Mouse (Mus musculus) MEL (cell line): ENCODE measurements at regions not wholly inside any gene's neighbourhood (a gene's known extent, or its start where the extent isn't known, plus 50 kb on each side); places are given as distances from the start of the nearest gene placed in this dataset.

Experiments used
- DNase-seq: peaks from one replicate; pipeline ENCODE4 v3.0.0; 2011; ENCODE audit warnings: low read depth, low spot score
- H3K27ac ChIP-seq: 2 replicates; pipeline ENCODE4 v1.5.1; 2012; ENCODE audit warnings: low read depth, mild to moderate bottlenecking, control low read depth, low read length, moderate library complexity; ENCODE audit not compliant: control insufficient read depth
- H3K27me3 ChIP-seq, 2 experiments: fragments of 150-350 bp in 1 of 2; sonication (generic) in 1 of 2; 2 replicates each; pipeline ENCODE4 v1.6.1; 2012; ENCODE audit warnings: low read length in 2 of 2, mild to moderate bottlenecking in 2 of 2, improper control_type of control experiment in 1 of 2, moderate library complexity in 1 of 2; ENCODE audit not compliant: insufficient read depth in 2 of 2, control insufficient read depth in 1 of 2
- H3K36me3 ChIP-seq, 2 experiments: 2 replicates each; pipeline ENCODE4 v1.6.1; 2012 to 2014; ENCODE audit warnings: low read length in 2 of 2, improper control_type of control experiment in 1 of 2, inconsistent platforms in 1 of 2, mild to moderate bottlenecking in 1 of 2; ENCODE audit not compliant: insufficient read depth in 2 of 2, control insufficient read depth in 1 of 2
- H3K4me1 ChIP-seq, 2 experiments: fragments of 150-350 bp in 1 of 2; sonication (generic) in 1 of 2; 2 replicates each; pipeline ENCODE4 v1.6.1; 2012; ENCODE audit warnings: low read length in 2 of 2, improper control_type of control experiment in 1 of 2, mild to moderate bottlenecking in 1 of 2; ENCODE audit not compliant: insufficient read depth in 2 of 2, control insufficient read depth in 1 of 2
- H3K4me3 ChIP-seq, 2 experiments: fragments of 150-350 bp in 1 of 2; sonication (generic) in 1 of 2; 2 replicates each; pipeline ENCODE4 v1.5.1; 2012; ENCODE audit warnings: low read depth in 2 of 2, low read length in 2 of 2, mild to moderate bottlenecking in 2 of 2, moderate library complexity in 2 of 2, control low read depth in 1 of 2, improper control_type of control experiment in 1 of 2; ENCODE audit not compliant: control insufficient read depth in 1 of 2, insufficient read depth in 1 of 2
- H3K79me2 ChIP-seq: 2 replicates; pipeline ENCODE4 v1.6.1; 2012; ENCODE audit warnings: mild to moderate bottlenecking, low read length, moderate library complexity; ENCODE audit not compliant: control insufficient read depth, poor library complexity, insufficient read depth
- H3K9ac ChIP-seq: 2 replicates; pipeline ENCODE4 v1.6.1; 2012; ENCODE audit warnings: low read depth, mild to moderate bottlenecking, control low read depth, low read length, moderate library complexity; ENCODE audit not compliant: control insufficient read depth, poor library complexity, severe bottlenecking
- H3K9me3 ChIP-seq: fragments of 150-350 bp; sonication (generic); replicated peaks from 2 replicates; pipeline ENCODE4 v1.6.1; 2012; ENCODE audit warnings: mild to moderate bottlenecking, low read length, improper control_type of control experiment, moderate library complexity; ENCODE audit not compliant: insufficient read depth
- CHD1 ChIP-seq: IDR thresholded peaks from 2 replicates; pipeline ENCODE4 v1.6.1; 2012; ENCODE audit warnings: low read depth, mild to moderate bottlenecking, inconsistent platforms, low read length, improper control_type of control experiment
- CTCF ChIP-seq, 3 experiments: IDR thresholded peaks in 2 of 3; conservative IDR thresholded peaks in 1 of 3; 2 replicates each; pipeline ENCODE4 v1.5.1; 2011 to 2012; ENCODE audit warnings: low read length in 3 of 3, low read depth in 2 of 3, mild to moderate bottlenecking in 2 of 3, improper control_type of control experiment in 1 of 3, inconsistent platforms in 1 of 3, mixed read lengths in 1 of 3, moderate library complexity in 1 of 3; ENCODE audit not compliant: control insufficient read depth in 1 of 3, insufficient read depth in 1 of 3, poor library complexity in 1 of 3, severe bottlenecking in 1 of 3
- EP300 ChIP-seq, 2 experiments: IDR thresholded peaks; 2 replicates each; pipeline ENCODE4 v1.6.1; 2011; ENCODE audit warnings: improper control_type of control experiment in 2 of 2, low read length in 2 of 2, low read depth in 1 of 2, mild to moderate bottlenecking in 1 of 2
- GABPA ChIP-seq: IDR thresholded peaks from 2 replicates; pipeline ENCODE4 v1.6.1; 2012; ENCODE audit warnings: low read depth, mild to moderate bottlenecking, inconsistent platforms, low read length, improper control_type of control experiment, moderate library complexity
- HCFC1 ChIP-seq: IDR thresholded peaks from 2 replicates; pipeline ENCODE4 v1.6.1; 2012; ENCODE audit warnings: low read depth, mild to moderate bottlenecking, inconsistent platforms, low read length, improper control_type of control experiment, moderate library complexity
- JUND ChIP-seq: IDR thresholded peaks from 2 replicates; pipeline ENCODE4 v1.6.1; 2011; ENCODE audit warnings: low read depth, mild to moderate bottlenecking, improper control_type of control experiment, low read length
- KAT2A ChIP-seq: conservative IDR thresholded peaks from 2 replicates; pipeline ENCODE4 v1.6.1; 2012; ENCODE audit warnings: low read depth, low read length, improper control_type of control experiment, inconsistent platforms
- MAX ChIP-seq: IDR thresholded peaks from 2 replicates; pipeline ENCODE4 v1.6.1; 2011; ENCODE audit warnings: low read length, improper control_type of control experiment
- MAZ ChIP-seq: IDR thresholded peaks from 2 replicates; pipeline ENCODE4 v1.6.1; 2012; ENCODE audit warnings: low read depth, mild to moderate bottlenecking, inconsistent platforms, low read length, improper control_type of control experiment
- MEF2A ChIP-seq: IDR thresholded peaks from 2 replicates; pipeline ENCODE4 v1.6.1; 2014; ENCODE audit warnings: low read depth, mild to moderate bottlenecking, inconsistent platforms, low read length, improper control_type of control experiment; ENCODE audit not compliant: poor library complexity, insufficient replicate concordance, severe bottlenecking; ENCODE audit errors: extremely low read depth
- MXI1 ChIP-seq: IDR thresholded peaks from 2 replicates; pipeline ENCODE4 v1.6.1; 2011; ENCODE audit warnings: mild to moderate bottlenecking, low read depth, low read length, improper control_type of control experiment
- MYC ChIP-seq: IDR thresholded peaks from 2 replicates; pipeline ENCODE4 v1.6.1; 2011; ENCODE audit warnings: low read depth, mild to moderate bottlenecking, low read length, improper control_type of control experiment, moderate library complexity
- NELFE ChIP-seq: IDR thresholded peaks from 2 replicates; pipeline ENCODE4 v1.6.1; 2011; ENCODE audit warnings: low read depth, low read length, improper control_type of control experiment
- POLR2A ChIP-seq, 2 experiments: IDR thresholded peaks; 2 replicates each; pipeline ENCODE4 v1.6.1; 2011 to 2012; ENCODE audit warnings: low read length in 2 of 2, mild to moderate bottlenecking in 2 of 2, control low read depth in 1 of 2, improper control_type of control experiment in 1 of 2, low read depth in 1 of 2, moderate library complexity in 1 of 2; ENCODE audit not compliant: control insufficient read depth in 1 of 2, insufficient read depth in 1 of 2, poor library complexity in 1 of 2
- POLR2AphosphoS5 ChIP-seq: IDR thresholded peaks from 2 replicates; pipeline ENCODE4 v1.6.1; 2012; ENCODE audit warnings: low read depth, borderline replicate concordance, mild to moderate bottlenecking, inconsistent platforms, low read length, moderate library complexity, mixed read lengths
- RAD21 ChIP-seq: IDR thresholded peaks from 2 replicates; pipeline ENCODE4 v1.6.1; 2011; ENCODE audit warnings: mild to moderate bottlenecking, low read depth, low read length, improper control_type of control experiment
- RCOR1 ChIP-seq: IDR thresholded peaks from 2 replicates; pipeline ENCODE4 v1.6.1; 2012; ENCODE audit warnings: low read depth, mild to moderate bottlenecking, inconsistent platforms, low read length, improper control_type of control experiment
- SIN3A ChIP-seq: IDR thresholded peaks from 2 replicates; pipeline ENCODE4 v1.6.1; 2012; ENCODE audit warnings: low read length, improper control_type of control experiment, inconsistent platforms
- SMC3 ChIP-seq: IDR thresholded peaks from 2 replicates; pipeline ENCODE4 v1.6.1; 2011; ENCODE audit warnings: low read depth, low read length, improper control_type of control experiment
- TAL1 ChIP-seq: IDR thresholded peaks from 2 replicates; pipeline ENCODE4 v1.6.1; 2012; ENCODE audit warnings: mild to moderate bottlenecking, inconsistent platforms, low read length, moderate library complexity, mixed read lengths
- TBP ChIP-seq: IDR thresholded peaks from 2 replicates; pipeline ENCODE4 v1.8.0; 2011; ENCODE audit warnings: low read depth, low read length, improper control_type of control experiment
- USF1 ChIP-seq: IDR thresholded peaks from 2 replicates; pipeline ENCODE4 v1.6.1; 2014; ENCODE audit warnings: low read depth, mild to moderate bottlenecking, inconsistent platforms, low read length, improper control_type of control experiment, moderate library complexity
- USF2 ChIP-seq, 2 experiments: IDR thresholded peaks; 2 replicates each; pipeline ENCODE4 v1.6.1; 2011 to 2012; ENCODE audit warnings: improper control_type of control experiment in 2 of 2, low read length in 2 of 2, borderline replicate concordance in 1 of 2, inconsistent platforms in 1 of 2, low read depth in 1 of 2, mild to moderate bottlenecking in 1 of 2; ENCODE audit not compliant: insufficient read depth in 1 of 2
- ZKSCAN1 ChIP-seq: IDR thresholded peaks from 2 replicates; pipeline ENCODE4 v1.6.1; 2012; ENCODE audit warnings: low read depth, mild to moderate bottlenecking, inconsistent platforms, low read length, improper control_type of control experiment, moderate library complexity
- ZMIZ1 ChIP-seq: IDR thresholded peaks from 2 replicates; pipeline ENCODE4 v1.6.1; 2012; ENCODE audit warnings: low read depth, mild to moderate bottlenecking, inconsistent platforms, low read length, improper control_type of control experiment, moderate library complexity
- ZNF384 ChIP-seq: IDR thresholded peaks from 2 replicates; pipeline ENCODE4 v1.6.1; 2012; ENCODE audit warnings: low read depth, mild to moderate bottlenecking, inconsistent platforms, low read length, improper control_type of control experiment

DNA sequence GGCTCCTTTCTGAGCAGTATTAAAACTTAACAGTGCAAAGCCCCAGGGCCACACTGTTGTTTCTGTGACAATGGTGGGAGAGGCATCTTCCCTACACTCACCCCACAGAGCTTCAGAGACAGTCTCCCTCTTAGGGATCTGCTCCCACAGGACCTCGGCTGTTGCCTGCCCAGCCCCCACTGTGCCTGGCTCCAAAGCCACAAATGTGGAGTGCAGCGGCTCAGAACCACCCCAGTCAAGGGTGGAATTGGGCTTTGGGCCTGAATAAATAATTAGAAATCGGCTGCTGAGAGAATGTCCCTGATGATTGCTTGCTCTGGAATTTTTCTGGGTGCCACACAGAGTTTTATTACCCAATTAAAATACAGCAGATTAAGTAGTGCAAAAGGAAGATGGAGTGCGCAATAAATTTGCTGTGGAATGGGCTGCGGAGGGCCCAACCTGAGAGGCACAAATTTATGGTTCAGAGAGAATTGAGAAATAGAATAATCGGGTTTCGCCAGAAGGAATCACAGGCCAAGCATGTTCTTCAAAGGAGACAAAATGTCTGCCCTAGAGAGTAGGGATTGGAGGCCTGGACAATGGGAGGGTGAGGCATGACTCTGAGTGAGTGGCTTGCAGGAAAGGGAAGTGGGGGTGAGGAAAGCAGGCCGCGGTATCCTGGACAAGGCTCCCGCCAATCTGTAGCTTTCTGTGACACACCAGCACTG, 56.4 kb downstream of the Cd24a start:
- no peak for DNase-seq
- Histone ChIP-seq H3K27ac (no peak overlapping the region), H3K36me3 (peaks cover 0 to 15% of the 10 kb centered on the region in 2 experiments; a peak in 2 of 4 replicates), H3K27me3 (no peaks in the 10 kb centered on the region), H3K4me1 (peaks cover 5 to 22% of the 10 kb centered on the region in 2 experiments; a peak in 3 of 4 replicates), H3K4me3 (no peak overlapping the region), H3K9ac (no peak overlapping the region), H3K9me3 (no peaks in the 10 kb centered on the region), H3K79me2 (no peaks in the 10 kb centered on the region)
- no peak for TF ChIP-seq EP300 (IDR thresholded peaks at IDR 0.05; ENCODE audit: low read depth in 1 of 2, low read length in 2 of 2)
- no peak for TF ChIP-seq GABPA
- no peak for TF ChIP-seq RCOR1
- no peak for TF ChIP-seq CHD1
- TF ChIP-seq MAZ = no peak
- no peak for TF ChIP-seq MEF2A
- TF ChIP-seq HCFC1 = no peak
- TF ChIP-seq ZKSCAN1 = no peak
- TF ChIP-seq MXI1 = no peak
- no peak for TF ChIP-seq POLR2AphosphoS5
- no peak for TF ChIP-seq JUND
- no peak for TF ChIP-seq ZNF384
- TF ChIP-seq KAT2A = no peak

- H3K27ac ChIP-seq = peak overlapping the region; percentile 96
- H3K4me3 ChIP-seq = peak overlapping the region; percentile 20 to 28; a peak in 3 of 4 replicates
- peak overlapping the region; percentile 70 for H3K9ac ChIP-seq
- peaks cover 0 to 32% of the 10 kb centered on the region in 2 experiments; a peak in 2 of 4 replicates for H3K36me3 ChIP-seq
- H3K9me3 ChIP-seq = no peaks in the 10 kb centered on the region
- no peaks in the 10 kb centered on the region for H3K79me2 ChIP-seq
- peak; percentile 84 for DNase-seq
- H3K27me3 ChIP-seq = no peaks in the 10 kb centered on the region
- peaks cover 22 to 37% of the 10 kb centered on the region in 2 experiments for H3K4me1 ChIP-seq
- TF ChIP-seq CTCF (IDR thresholded peaks at IDR 0.05 in 2 of 3, conservative IDR thresholded peaks at IDR 0.05 in 1 of 3; ENCODE audit: control insufficient read depth in 1 of 3, insufficient read depth in 1 of 3, low read depth in 2 of 3, low read length in 3 of 3, poor library complexity in 1 of 3, severe bottlenecking in 1 of 3) (no peak), MXI1 (peak; percentile 85), TAL1 (no peak; the same call in 1 of the 2 replicates), KAT2A (no peak), MAX (peak; percentile 88), POLR2A (IDR thresholded peaks at IDR 0.05; ENCODE audit: control insufficient read depth in 1 of 2, insufficient read depth in 1 of 2, low read depth in 1 of 2, low read length in 2 of 2, poor library complexity in 1 of 2) (peak in 1 of 2 experiments; percentile 53; a peak in 2 of 4 replicates), CHD1 (no peak), NELFE (peak; percentile 41), USF1 (peak; percentile 86), ZNF384 (no peak; the same call in 1 of the 2 replicates), JUND (0 out of 2 replicates have a peak, but pooled peaks have one; percentile 56), TBP (peak; percentile 33; the same call in 1 of the 2 replicates), USF2 (IDR thresholded peaks at IDR 0.05; ENCODE audit: borderline replicate concordance in 1 of 2, insufficient read depth in 1 of 2, low read depth in 1 of 2, low read length in 2 of 2) (no peak; a peak in 1 of 4 replicates), RCOR1 (no peak; the same call in none of the 2 replicates), ZMIZ1 (no peak; the same call in 1 of the 2 replicates), RAD21 (no peak), MEF2A (no peak), POLR2AphosphoS5 (no peak), SMC3 (no peak), SIN3A (peak; percentile 59), EP300 (IDR thresholded peaks at IDR 0.05; ENCODE audit: low read depth in 1 of 2, low read length in 2 of 2) (peak; percentile 35 to 59; a peak in 3 of 4 replicates), MAZ (0 out of 2 replicates have a peak, but pooled peaks have one; percentile 54), MYC (peak; percentile 95), GABPA (no peak)
Measured at GRCm38 (mm10) chr10:43641169-43641945, 63.3 kb downstream of the Cd24a start.
